In genomic region chr13:55099726-55100478, GRCm38 (mm10) we compare ENCODE assay signal across 8 mouse cellular contexts. TPM values are rescaled to one million over a fixed set of nuclear protein-coding genes. Genes with fewer than 3 reads are reported as not detected.
DNase-seq lines count a peak whose midpoint lies in the region; ATAC-seq and TF ChIP-seq lines count a peak whose summit lies in the region.

Gene Uimc1, minus strand, starts transcription at chr13:55100300.

- H3K4me2 ChIP-seq in CH12.LX (ENCODE audit: insufficient read depth, low read depth, poor library complexity, severe bottlenecking), result peak within 1 kb of the TSS; percentile 99
- H3K4me2 ChIP-seq in heart, embryonic 12.5 days, result peak within 1 kb of the TSS; percentile 74
- H3K4me2 ChIP-seq in kidney, embryonic 16.5 days (replicated peaks; ENCODE audit: low read depth, low read length), result peak within 1 kb of the TSS; percentile 57
- peak within 1 kb of the TSS; percentile 76 for H3K4me2 ChIP-seq in liver, embryonic 15.5 days
- peak within 1 kb of the TSS; percentile 56 for H3K4me2 ChIP-seq in neural tube, embryonic 11.5 days (ENCODE audit: low read depth)
- peak within 1 kb of the TSS; percentile 60 for H3K4me2 ChIP-seq in stomach, embryonic 16.5 days (ENCODE audit: low read depth, low read length)

- H3K9me3 ChIP-seq in CH12.LX (replicated peaks; ENCODE audit: low read length), result no peaks in the 10 kb centered on the region
- peaks cover 7% of the 10 kb centered on the region for H3K9me3 ChIP-seq in erythroblast, embryonic 14.5 days (ENCODE audit: control insufficient read depth, low read length)
- no peaks in the 10 kb centered on the region for H3K9me3 ChIP-seq in heart, embryonic 12.5 days (replicated peaks)
- H3K9me3 ChIP-seq in kidney, embryonic 16.5 days (ENCODE audit: low read length), result no peaks in the 10 kb centered on the region
- H3K9me3 ChIP-seq in liver, embryonic 15.5 days (replicated peaks), result no peaks in the 10 kb centered on the region
- H3K9me3 ChIP-seq in neural tube, embryonic 11.5 days (ENCODE audit: control insufficient read depth, low read length), result no peaks in the 10 kb centered on the region
- no peaks in the 10 kb centered on the region for H3K9me3 ChIP-seq in stomach, embryonic 16.5 days (replicated peaks; ENCODE audit: control insufficient read depth, low read length)

- peak within 1 kb of the TSS; percentile 83 for H3K27ac ChIP-seq in CH12.LX (ENCODE audit: insufficient read depth, low read depth)
- peak within 1 kb of the TSS; percentile 94 for H3K27ac ChIP-seq in heart, embryonic 12.5 days (ENCODE audit: poor library complexity, severe bottlenecking)
- H3K27ac ChIP-seq in kidney, embryonic 16.5 days (ENCODE audit: low read length), result peak within 1 kb of the TSS; percentile 91
- H3K27ac ChIP-seq in liver, embryonic 15.5 days (replicated peaks), result peak within 1 kb of the TSS; percentile 93
- peak within 1 kb of the TSS; percentile 89 for H3K27ac ChIP-seq in neural tube, embryonic 11.5 days (ENCODE audit: low read depth, low read length)
- peak within 1 kb of the TSS; percentile 77 for H3K27ac ChIP-seq in stomach, embryonic 16.5 days (ENCODE audit: low read length)

- H3K36me3 ChIP-seq in CH12.LX (replicated peaks in 1 of 2; ENCODE audit: control insufficient read depth in 1 of 2, insufficient read depth in 1 of 2, low read length in 1 of 2), result no peaks in the 10 kb centered on the region
- H3K36me3 ChIP-seq in erythroblast, embryonic 14.5 days (ENCODE audit: control insufficient read depth), result peaks cover 2% of the 10 kb centered on the region; the same call in 1 of the 2 replicates
- H3K36me3 ChIP-seq in heart, embryonic 12.5 days, result no peaks in the 10 kb centered on the region
- no peaks in the 10 kb centered on the region for H3K36me3 ChIP-seq in kidney, embryonic 16.5 days (ENCODE audit: insufficient read depth, low read length)
- no peaks in the 10 kb centered on the region for H3K36me3 ChIP-seq in liver, embryonic 15.5 days (replicated peaks)
- no peaks in the 10 kb centered on the region for H3K36me3 ChIP-seq in neural tube, embryonic 11.5 days (ENCODE audit: control insufficient read depth, insufficient read depth, low read length)
- no peaks in the 10 kb centered on the region for H3K36me3 ChIP-seq in stomach, embryonic 16.5 days (ENCODE audit: control insufficient read depth, insufficient read depth, low read length)

- TF ChIP-seq RAD21 in CH12.LX (IDR thresholded peaks at IDR 0.05; ENCODE audit: low read depth, low read length), result peak; percentile 9

- dilution Hi-C loops in CH12.LX (cut with MboI; ENCODE audit: extremely low pct_ligation_motif_present, extremely low pct_unique_long_range_greater_than_20kb, low sequenced_read_pairs), result no loop called here

- H3K4me3 ChIP-seq in CH12.LX (replicated peaks in 1 of 3; ENCODE audit: low read depth in 2 of 3, low read length in 2 of 3, poor library complexity in 1 of 3), result peak within 1 kb of the TSS; percentile 80 to 96 (median 84)
- H3K4me3 ChIP-seq in erythroblast, embryonic 14.5 days (replicated peaks), result peak within 1 kb of the TSS; percentile 95
- peak within 1 kb of the TSS; percentile 89 for H3K4me3 ChIP-seq in heart, embryonic 12.5 days
- H3K4me3 ChIP-seq in kidney, embryonic 16.5 days (ENCODE audit: low read length), result peak within 1 kb of the TSS; percentile 80
- peak within 1 kb of the TSS; percentile 96 for H3K4me3 ChIP-seq in liver, embryonic 15.5 days (replicated peaks)
- H3K4me3 ChIP-seq in neural tube, embryonic 11.5 days (ENCODE audit: low read depth, low read length), result peak within 1 kb of the TSS; percentile 73
- peak within 1 kb of the TSS; percentile 64 for H3K4me3 ChIP-seq in stomach, embryonic 16.5 days (replicated peaks; ENCODE audit: low read length)

- in situ Hi-C loops in CH12.LX (cut with MboI; ENCODE audit: low pct_ligation_motif_present, low pct_unique_long_range_greater_than_20kb, low sequenced_read_pairs), result no loop called here

- peaks cover 16% of the 10 kb centered on the region for H3K79me2 ChIP-seq in CH12.LX (replicated peaks; ENCODE audit: control insufficient read depth, extremely low read depth, insufficient read depth, poor library complexity, severe bottlenecking)

- H3K4me1 ChIP-seq in CH12.LX (ENCODE audit: control insufficient read depth in 1 of 2, insufficient read depth in 2 of 2), result peaks cover 0 to 6% of the 10 kb centered on the region in 2 experiments; a peak in 1 of 4 replicates
- peaks cover 44% of the 10 kb centered on the region for H3K4me1 ChIP-seq in erythroblast, embryonic 14.5 days (ENCODE audit: control insufficient read depth)
- peaks cover 6% of the 10 kb centered on the region for H3K4me1 ChIP-seq in heart, embryonic 12.5 days (replicated peaks)
- H3K4me1 ChIP-seq in kidney, embryonic 16.5 days (ENCODE audit: insufficient read depth, low read length), result peaks cover 7% of the 10 kb centered on the region; the same call in 1 of the 2 replicates
- peaks cover 35% of the 10 kb centered on the region for H3K4me1 ChIP-seq in liver, embryonic 15.5 days (replicated peaks)
- 0 out of 2 replicates have a peak, but pooled peaks cover 3% of the 10 kb centered on the region for H3K4me1 ChIP-seq in neural tube, embryonic 11.5 days (ENCODE audit: control insufficient read depth, insufficient read depth, low read length)
- peaks cover 6% of the 10 kb centered on the region for H3K4me1 ChIP-seq in stomach, embryonic 16.5 days (ENCODE audit: control insufficient read depth, insufficient read depth, low read length)

- peak; percentile 93 for ATAC-seq in heart, embryonic 12.5 days (ENCODE audit: insufficient number of reproducible peaks, low FRiP score)
- ATAC-seq in kidney, embryonic 16.5 days (ENCODE audit: low FRiP score, low TSS enrichment), result peak; percentile 92
- ATAC-seq in liver, embryonic 15.5 days (ENCODE audit: insufficient read depth), result peak; percentile 86
- ATAC-seq in neural tube, embryonic 11.5 days (ENCODE audit: insufficient read depth, low FRiP score, low TSS enrichment), result peak; percentile 87
- ATAC-seq in stomach, embryonic 16.5 days (ENCODE audit: insufficient read depth, low FRiP score), result peak; percentile 95

- TF ChIP-seq POLR2A in CH12.LX (IDR thresholded peaks at IDR 0.05; ENCODE audit: low read depth, low read length), result peak; percentile 92

- no peak for TF ChIP-seq EP300 in CH12.LX (IDR thresholded peaks at IDR 0.05; ENCODE audit: low read length)

- DNase-seq in CH12.LX (ENCODE audit: extremely low read depth), result peak; percentile 84
- DNase-seq in brain, embryonic 18.5 days (ENCODE audit: low read depth, low spot score), result peak; percentile 78
- DNase-seq in neural tube, embryonic 11.5 days (ENCODE audit: low spot score), result peak; percentile 92

- under 1% methylated on average over 78 of the region's 81 CpGs for WGBS in heart, embryonic 12.5 days
- WGBS in kidney, embryonic 16.5 days, result 0% methylated on average over 47 of the region's 81 CpGs
- under 1% methylated on average over 81 of the region's 81 CpGs for WGBS in liver, embryonic 15.5 days (ENCODE audit: insufficient replicate concordance)
- WGBS in neural tube, embryonic 11.5 days, result under 1% methylated on average over 63 of the region's 81 CpGs
- WGBS in stomach, embryonic 16.5 days, result under 1% methylated on average over 71 of the region's 81 CpGs

- TF ChIP-seq CTCF in CH12.LX (conservative IDR thresholded peaks at IDR 0.05 in 1 of 2, IDR thresholded peaks at IDR 0.05 in 1 of 2; ENCODE audit: low read depth in 2 of 2, low read length in 2 of 2), result peak in 1 of 2 experiments; percentile 59; a peak in 2 of 4 replicates

- H3K27me3 ChIP-seq in CH12.LX (replicated peaks), result no peaks in the 10 kb centered on the region
- no peaks in the 10 kb centered on the region for H3K27me3 ChIP-seq in erythroblast, embryonic 14.5 days (ENCODE audit: control insufficient read depth)
- no peaks in the 10 kb centered on the region for H3K27me3 ChIP-seq in heart, embryonic 12.5 days (replicated peaks)
- H3K27me3 ChIP-seq in kidney, embryonic 16.5 days (ENCODE audit: insufficient read depth, low read length), result no peaks in the 10 kb centered on the region
- no peaks in the 10 kb centered on the region for H3K27me3 ChIP-seq in liver, embryonic 15.5 days
- H3K27me3 ChIP-seq in neural tube, embryonic 11.5 days (ENCODE audit: control insufficient read depth, insufficient read depth, low read length), result no peaks in the 10 kb centered on the region
- no peaks in the 10 kb centered on the region for H3K27me3 ChIP-seq in stomach, embryonic 16.5 days (ENCODE audit: control insufficient read depth, insufficient read depth, low read length)

- peak within 1 kb of the TSS; percentile 89 for H3K9ac ChIP-seq in CH12.LX (ENCODE audit: insufficient read depth, low read depth)
- peak within 1 kb of the TSS; percentile 97 for H3K9ac ChIP-seq in heart, embryonic 12.5 days
- H3K9ac ChIP-seq in kidney, embryonic 16.5 days (replicated peaks; ENCODE audit: low read length), result peak within 1 kb of the TSS; percentile 90
- peak within 1 kb of the TSS; percentile 97 for H3K9ac ChIP-seq in liver, embryonic 15.5 days
- peak within 1 kb of the TSS; percentile 92 for H3K9ac ChIP-seq in neural tube, embryonic 11.5 days (ENCODE audit: low read length)
- peak within 1 kb of the TSS; percentile 85 for H3K9ac ChIP-seq in stomach, embryonic 16.5 days (ENCODE audit: low read length)

TF ChIP-seq in CH12.LX, 34 proteins besides CTCF, POLR2A, EP300 and RAD21 (continues in another document):
- TF ChIP-seq TBP (conservative IDR thresholded peaks at IDR 0.05; ENCODE audit: low read depth, low read length) (peak; percentile 70; the same call in 1 of the 2 replicates), IRF4 (IDR thresholded peaks at IDR 0.05; ENCODE audit: low read depth, low read length) (peak; percentile 46; the same call in 1 of the 2 replicates), MAX (IDR thresholded peaks at IDR 0.05; ENCODE audit: low read length) (no peak), ELF1 (IDR thresholded peaks at IDR 0.05; ENCODE audit: low read depth, low read length) (no peak), UBTF (IDR thresholded peaks at IDR 0.05; ENCODE audit: low read depth, low read length) (peak; percentile 98), CHD2 (IDR thresholded peaks at IDR 0.05; ENCODE audit: low read length) (no peak), ZMIZ1 (IDR thresholded peaks at IDR 0.05; ENCODE audit: low read depth, low read length) (peak; percentile 96), USF2 (conservative IDR thresholded peaks at IDR 0.05; ENCODE audit: low read depth, low read length) (no peak), JUND (conservative IDR thresholded peaks at IDR 0.05; ENCODE audit: low read depth, low read length) (no peak)

RNA-seq across cellular contexts. Expression of gene Uimc1, which starts in this region (rescaled TPM):
- total RNA-seq in CH12.LX (2012; rRNA removed) (154 and 177 TPM in 2 replicates), CH12.LX (2014; rRNA removed) (19.9 and 20.7 TPM in 2 replicates)
- 44.5 and 50.8 TPM in 2 replicates for polyA plus RNA-seq in CH12.LX (2012; ENCODE audit: insufficient read length, low read depth)
- polyA plus RNA-seq in erythroblast, embryonic 14.5 days (2012), result 0.68 and 1.3 TPM in 2 replicates
- polyA plus RNA-seq in heart, embryonic 12.5 days (2016; fragmentation: Nextera tagmentation; extraction: Ambion mirVana), result 14.3 and 15.4 TPM in 2 replicates
- 24.9 and 27.4 TPM in 2 replicates for polyA plus RNA-seq in kidney, embryonic 16.5 days (2015; fragmentation: Nextera tagmentation; extraction: Ambion mirVana)
- 11.5 and 13.1 TPM in 2 replicates for polyA plus RNA-seq in liver, embryonic 15.5 days (2015; fragmentation: Nextera tagmentation; extraction: Ambion mirVana)
- polyA plus RNA-seq in neural tube, embryonic 11.5 days (2014; fragmentation: Nextera tagmentation; extraction: Ambion mirVana), result 28.7 and 29.9 TPM in 2 replicates
- 22.0 and 31.5 TPM in 2 replicates for polyA plus RNA-seq in stomach, embryonic 16.5 days (2015; fragmentation: Nextera tagmentation; extraction: Ambion mirVana)

Comparison
In these comparisons a context has a peak if more than half of its experiments do, and no peak if none do; other contexts are left out.
1. Peak in every context shown above with its lines: DNase-seq, ATAC-seq, H3K4me3 ChIP-seq and H3K27ac ChIP-seq.